Mouse (Mus musculus) layer of hippocampus, postnatal 14 days (tissue): Measurements from ENCODE around the gene Fam107b. TPM values are rescaled to one million over a fixed set of nuclear protein-coding genes. Genes with fewer than 3 reads are reported as not detected.
A peak's percentile ranks its signal among the peaks of the same experiment; 100 is the strongest.

Source experiments
- DNase-seq, 2 experiments: peaks; one replicate each; pipeline ENCODE4 v3.0.0; 2021 to 2022; ENCODE audit warnings: low spot score in 2 of 2, mixed read lengths in 1 of 2
- total RNA-seq, 2 experiments: library from RNA; stranded (reverse); gene quantifications; 2 replicates each; pipeline ENCODE4 v1.2.3; 2021

Gene Fam107b
- total RNA-seq, 2 experiments from 2014 or later: 24.5 to 26.5 TPM

GRCm38 (mm10) chr2:3737917-3738694 lies 167.8 kb downstream of the Fam107b start:
- no peak for DNase-seq

GRCm38 (mm10) chr2:3738734-3739133 lies 168.4 kb downstream of the Fam107b start:
- DNase-seq: no peak

- peak; percentile 46 to 74 for DNase-seq
Measured at GRCm38 (mm10) chr2:3739351-3739961, 169.2 kb downstream of the Fam107b start.

GRCm38 (mm10) chr2:3740256-3740655 lies 170.0 kb downstream of the Fam107b start:
- DNase-seq: no peak

GRCm38 (mm10) chr2:3740670-3741069 lies 170.4 kb downstream of the Fam107b start:
- no peak for DNase-seq

- no peak for DNase-seq
Measured at GRCm38 (mm10) chr2:3742519-3742918, 172.2 kb downstream of the Fam107b start.

- DNase-seq: no peak
Measured at GRCm38 (mm10) chr2:3745041-3745440, 174.8 kb downstream of the Fam107b start.

GRCm38 (mm10) chr2:3745910-3746606 lies 175.8 kb downstream of the Fam107b start:
- DNase-seq: no peak

- DNase-seq: no peak
Measured at GRCm38 (mm10) chr2:3748714-3749503, 178.6 kb downstream of the Fam107b start.

- DNase-seq: no peak
Measured at GRCm38 (mm10) chr2:3749504-3750024, 179.3 kb downstream of the Fam107b start.

- DNase-seq: no peak
Measured at GRCm38 (mm10) chr2:3750126-3750525, 179.8 kb downstream of the Fam107b start.

GRCm38 (mm10) chr2:3752365-3752764 lies 182.1 kb downstream of the Fam107b start:
- DNase-seq: no peak

- no peak for DNase-seq
Measured at GRCm38 (mm10) chr2:3752893-3753292, 182.6 kb downstream of the Fam107b start.

GRCm38 (mm10) chr2:3753749-3754148 lies 183.5 kb downstream of the Fam107b start:
- DNase-seq: no peak

- no peak for DNase-seq
Measured at GRCm38 (mm10) chr2:3755936-3756335, 185.6 kb downstream of the Fam107b start.

GRCm38 (mm10) chr2:3758406-3758805 lies 188.1 kb downstream of the Fam107b start:
- no peak for DNase-seq

- no peak for DNase-seq
Measured at GRCm38 (mm10) chr2:3760234-3760836, 190.0 kb downstream of the Fam107b start.

GRCm38 (mm10) chr2:3764136-3764535 lies 193.8 kb downstream of the Fam107b start:
- DNase-seq: no peak

- no peak for DNase-seq
Measured at GRCm38 (mm10) chr2:3765957-3766783, 195.9 kb downstream of the Fam107b start.

GRCm38 (mm10) chr2:3769260-3769659 lies 199.0 kb downstream of the Fam107b start:
- DNase-seq: peak; percentile 36 to 60
